Mouse (Mus musculus) thymus, adult 2 months (tissue): ENCODE results near the gene Ankfn1.

Source experiments
- CTCF ChIP-seq: fragments of 200-500 bp; IDR thresholded peaks from 2 replicates; pipeline ENCODE4 v1.5.1; 2012; ENCODE audit warnings: mild to moderate bottlenecking, control low read depth, low read length, moderate library complexity, borderline replicate concordance; ENCODE audit not compliant: control insufficient read depth, poor library complexity, insufficient read depth; ENCODE audit errors: extremely low read depth
- POLR2A ChIP-seq: fragments of 200-500 bp; IDR thresholded peaks from 2 replicates; pipeline ENCODE4 v1.6.1; 2012; ENCODE audit warnings: mild to moderate bottlenecking, low read length, control low read depth, moderate library complexity; ENCODE audit not compliant: control insufficient read depth, poor library complexity, insufficient read depth; ENCODE audit errors: extremely low read depth

GRCm38 (mm10) chr11:89776070-89776469 is 1.4 kb downstream of the Ankfn1 start:
- TF ChIP-seq POLR2A (no peak), CTCF (no peak)
